Mouse (Mus musculus) spleen, postnatal 10 days (tissue): ENCODE measurements at regions not wholly inside any gene's neighbourhood (a gene's known extent, or its start where the extent isn't known, plus 50 kb on each side); places are given as distances from the start of the nearest gene placed in this dataset.

ENCODE experiments used
- DNase-seq, 2 experiments: peaks; one replicate each; pipeline ENCODE4 v3.0.0; 2021 to 2022; ENCODE audit warnings: low spot score in 2 of 2

DNA sequence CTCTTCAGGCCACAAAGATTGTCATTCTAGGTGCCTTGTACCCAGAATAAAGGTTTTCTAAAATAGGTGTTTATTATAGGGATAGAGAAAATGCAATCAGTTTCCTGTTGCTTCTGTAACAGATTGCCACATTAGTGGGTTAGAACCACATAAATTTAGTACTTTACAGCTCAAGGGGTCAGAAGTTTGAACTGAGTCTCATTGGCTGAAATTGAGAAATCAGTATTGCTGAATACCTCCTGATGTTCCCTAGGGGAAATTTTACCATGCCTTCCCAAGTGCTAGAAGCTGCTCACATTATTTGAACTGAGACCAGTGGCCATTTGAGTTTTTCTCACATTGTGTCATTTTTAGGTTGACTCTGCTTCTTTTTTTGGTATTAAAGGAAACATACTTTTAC is 160.2 kb downstream of the Calcrl start:
- no peak for DNase-seq

DNA sequence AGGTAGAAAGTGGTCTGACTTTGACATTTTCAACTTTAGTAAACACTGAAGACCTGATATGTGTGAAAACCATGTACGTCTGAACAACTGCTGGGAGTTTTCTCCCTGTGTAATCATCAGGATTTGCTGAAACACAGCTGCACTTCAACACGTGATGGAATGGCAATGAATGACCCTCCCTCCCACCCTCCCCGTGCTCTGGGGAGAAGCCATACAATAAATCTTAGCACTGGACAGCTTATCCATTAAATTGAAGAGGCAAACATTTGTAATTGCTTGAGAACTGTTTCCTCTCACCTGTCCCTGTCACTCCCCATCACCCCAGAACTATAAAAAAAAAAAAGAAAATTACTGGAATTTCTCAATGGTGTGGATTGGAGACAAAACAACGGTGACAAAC is 159.1 kb downstream of the Calcrl start:
- no peak for DNase-seq

DNA sequence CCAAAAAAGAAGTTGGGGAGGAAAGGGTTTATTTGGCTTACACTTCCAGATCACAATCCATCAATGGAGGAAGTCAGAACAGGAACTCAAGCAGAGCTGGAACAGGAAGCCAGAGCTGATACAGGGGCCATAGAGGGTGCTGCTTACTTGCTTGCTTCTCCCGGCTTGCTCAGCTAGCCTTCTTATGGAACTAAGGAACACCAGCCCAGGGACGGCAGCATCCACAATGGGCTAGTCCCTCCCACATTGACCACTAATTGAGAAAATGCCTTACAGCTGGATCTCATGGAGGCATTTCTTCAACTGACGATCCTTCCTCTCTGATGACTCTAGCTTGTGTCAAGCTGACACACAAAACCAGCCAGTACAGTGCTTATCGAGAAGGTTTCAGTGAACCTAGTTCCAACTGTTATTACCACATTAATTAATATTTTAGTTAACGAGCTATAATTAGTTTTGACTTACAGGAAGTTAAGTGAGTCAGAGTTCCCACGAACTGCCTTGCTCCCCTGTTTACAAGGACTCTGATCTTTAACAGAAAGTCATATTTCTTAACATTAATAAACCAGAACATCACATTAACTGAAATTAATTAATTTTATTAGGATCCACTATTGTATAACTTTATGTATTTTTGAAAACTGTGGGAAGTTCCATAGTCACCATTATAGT is 158.2 kb downstream of the Calcrl start:
- no peak for DNase-seq

DNA sequence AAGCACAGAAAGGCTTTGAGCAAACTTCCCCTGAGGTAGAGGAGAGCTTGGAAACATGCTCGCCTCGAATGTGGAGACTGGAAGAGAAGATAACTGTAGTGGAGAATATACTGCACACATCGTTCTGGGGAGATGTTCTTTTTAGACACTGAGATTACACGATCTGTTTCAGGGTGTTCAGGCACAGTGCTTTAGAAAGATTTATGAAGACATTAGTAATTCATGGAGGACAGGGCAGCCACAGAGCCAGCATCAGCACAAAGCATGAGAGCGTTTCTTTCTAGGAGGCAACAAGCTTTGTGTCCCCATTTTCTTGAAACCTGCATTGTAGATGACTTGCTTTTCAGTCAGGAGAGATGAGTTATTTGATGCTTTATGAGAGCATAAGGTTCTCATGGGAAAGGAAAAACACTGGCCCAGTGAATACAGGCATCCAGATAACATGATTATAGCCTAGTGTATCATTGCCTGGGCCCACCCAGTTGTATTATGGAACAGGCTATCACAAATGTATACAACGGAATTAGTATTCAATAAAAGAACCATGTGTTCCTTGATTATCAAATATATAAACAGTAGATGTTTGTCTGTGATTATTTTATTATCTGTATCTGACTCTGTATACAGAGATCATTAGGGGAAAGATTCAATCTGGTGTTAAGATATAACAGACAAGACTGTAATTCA is 151.0 kb downstream of the Calcrl start:
- no peak for DNase-seq

DNA sequence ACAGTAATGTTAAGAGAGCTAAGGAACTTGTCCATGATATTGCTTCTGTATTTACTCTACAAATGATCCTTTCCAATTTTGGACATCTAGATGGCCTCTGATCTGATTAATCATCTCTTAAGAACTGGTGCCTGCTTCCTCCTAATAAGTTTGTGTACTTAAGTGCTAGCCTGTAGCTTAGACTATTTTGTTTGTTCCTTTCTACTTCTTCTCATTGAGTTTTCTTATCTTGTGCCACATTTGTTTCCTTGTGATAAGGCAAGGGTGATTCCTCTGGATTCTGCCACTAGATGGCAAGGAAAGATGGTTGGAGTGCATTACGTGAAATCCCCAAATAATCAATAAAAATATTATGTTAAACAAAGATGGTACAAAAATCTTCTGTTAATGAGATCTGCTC is 148.0 kb downstream of the Calcrl start:
- no peak for DNase-seq
